Mouse (Mus musculus) urinary bladder, adult 2 months (tissue): ENCODE results near the gene Tpd52l2. TPM values are rescaled to one million over a fixed set of nuclear protein-coding genes. Genes with fewer than 3 reads are reported as not detected.

Experiments used
- DNase-seq: peaks from one replicate; pipeline ENCODE4 v3.0.0; 2022; ENCODE audit warnings: low spot score
- polyA plus RNA-seq: library from polyadenylated mRNA; depleted of rRNA; stranded (reverse); fragments of >200 nt; gene quantifications from 2 replicates; pipeline ENCODE4 v1.2.3, GENCODE M21; 2012; rRNA removed

The Tpd52l2 gene
- polyA plus RNA-seq, 1 experiment: 128 TPM

DNA sequence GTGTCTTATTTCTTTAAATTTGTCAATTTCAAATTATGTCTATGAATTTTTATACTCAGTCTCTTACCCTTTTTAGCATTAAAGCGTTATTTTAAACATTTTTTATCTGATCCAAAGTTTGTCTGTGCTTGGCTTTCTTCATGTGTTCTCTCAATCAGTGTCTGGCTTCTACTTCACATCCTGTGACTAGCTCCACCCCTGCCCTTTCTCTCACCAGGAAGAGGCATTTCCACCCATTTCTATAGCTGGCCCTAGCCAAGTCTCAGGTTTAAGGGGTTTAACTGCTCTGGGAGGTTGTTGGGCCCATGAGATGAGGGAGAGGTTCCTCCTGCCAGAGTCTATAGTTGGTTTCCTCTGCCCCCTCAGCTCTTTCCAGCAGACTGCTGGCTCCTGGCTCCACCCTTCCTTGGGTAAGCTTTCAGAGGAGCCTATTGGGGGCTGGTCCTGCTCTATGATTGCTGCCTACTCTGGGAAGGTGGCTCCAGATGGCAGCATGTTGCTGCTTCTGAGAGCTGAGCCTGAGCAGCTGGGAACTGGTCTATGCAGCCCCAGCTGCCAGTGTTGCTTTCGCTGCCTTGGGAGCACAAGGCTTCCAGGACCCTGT, 40.6 kb downstream of the Tpd52l2 start:
- DNase-seq: no peak

DNA sequence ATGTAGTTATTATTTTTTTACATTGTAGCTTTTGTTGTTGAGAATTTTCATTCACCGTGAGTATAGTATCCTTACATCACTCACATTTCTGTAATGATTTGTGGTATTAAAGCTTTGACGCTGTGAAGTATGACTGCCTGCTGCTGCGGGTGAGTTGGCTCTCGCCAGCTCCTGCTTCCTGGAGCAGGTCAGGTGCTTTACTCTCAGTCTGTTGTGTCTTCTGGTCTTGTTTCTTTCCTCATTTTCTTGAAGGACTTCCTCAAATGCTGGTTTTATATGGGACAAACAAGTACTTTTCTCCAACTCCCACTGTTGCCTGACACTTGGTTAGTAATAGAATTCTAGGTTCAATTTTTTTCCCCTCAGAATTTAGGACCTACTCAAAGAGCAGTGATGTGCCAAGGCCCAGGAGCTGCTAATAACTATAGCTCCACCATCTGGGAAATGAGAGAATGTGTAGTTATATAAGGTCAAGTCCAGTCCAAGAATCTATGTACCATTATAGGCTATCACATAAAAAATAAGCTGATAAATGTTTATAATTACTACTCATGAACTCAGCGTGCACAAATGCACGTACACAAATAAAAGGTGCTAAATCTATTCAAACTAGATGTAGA, 44.9 kb downstream of the Tpd52l2 start:
- no peak for DNase-seq

DNA sequence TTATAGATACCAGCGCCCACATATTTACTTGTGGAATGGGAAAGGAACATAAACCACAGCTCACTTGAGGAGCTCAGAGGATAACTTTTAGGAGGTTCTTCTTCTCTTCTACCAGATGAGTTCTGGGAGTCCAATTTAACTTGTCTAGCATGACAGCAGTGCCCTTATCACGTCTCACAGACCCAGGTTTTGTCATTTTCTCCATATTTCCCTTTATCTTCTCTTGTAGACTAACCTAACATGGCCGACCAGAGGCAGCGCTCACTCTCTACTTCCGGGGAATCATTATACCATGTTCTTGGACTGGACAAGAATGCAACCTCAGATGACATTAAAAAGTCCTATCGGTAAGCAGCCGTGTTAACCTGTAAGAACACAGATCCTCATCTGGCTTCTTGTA, 49.2 kb downstream of the Tpd52l2 start:
- no peak for DNase-seq

DNA sequence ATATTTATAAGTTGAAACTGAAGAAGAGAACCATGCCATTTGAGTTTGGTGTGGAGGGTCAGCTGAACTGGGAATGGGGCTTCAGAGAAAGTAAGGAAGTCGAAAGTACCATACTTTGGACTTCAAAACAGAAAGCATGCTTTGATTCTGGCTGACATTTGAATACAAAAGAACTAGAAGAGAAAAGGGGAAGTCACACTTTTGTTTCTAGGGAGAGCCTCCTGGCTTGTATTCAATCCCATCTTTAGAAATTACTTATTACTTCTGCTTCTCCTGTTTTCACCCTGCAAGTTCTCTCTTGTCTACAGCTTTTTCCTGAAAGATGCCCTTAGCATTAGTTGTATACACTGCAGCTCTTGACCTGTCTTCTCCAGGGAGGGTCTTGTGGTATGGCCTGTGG, 51.3 kb downstream of the Tpd52l2 start:
- DNase-seq: no peak

DNA sequence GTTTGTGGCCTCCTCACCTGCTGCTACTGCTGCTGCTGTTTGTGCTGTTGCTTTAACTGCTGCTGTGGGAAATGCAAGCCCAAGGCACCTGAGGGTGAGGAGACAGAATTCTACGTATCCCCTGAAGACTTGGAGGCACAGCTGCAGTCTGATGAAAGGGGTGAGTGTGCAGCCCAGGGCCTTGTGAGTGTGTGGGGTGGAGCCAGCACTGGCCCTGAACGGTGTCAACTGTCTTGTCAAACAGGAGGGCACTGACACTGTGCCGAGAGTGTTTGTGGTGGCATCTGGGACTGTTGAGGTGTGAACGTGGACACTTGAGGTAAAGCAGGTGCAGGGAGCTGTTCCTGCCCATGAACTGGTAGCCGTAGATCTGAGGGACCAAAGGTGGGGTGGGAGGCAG, 51.7 kb downstream of the Tpd52l2 start:
- no peak for DNase-seq

DNA sequence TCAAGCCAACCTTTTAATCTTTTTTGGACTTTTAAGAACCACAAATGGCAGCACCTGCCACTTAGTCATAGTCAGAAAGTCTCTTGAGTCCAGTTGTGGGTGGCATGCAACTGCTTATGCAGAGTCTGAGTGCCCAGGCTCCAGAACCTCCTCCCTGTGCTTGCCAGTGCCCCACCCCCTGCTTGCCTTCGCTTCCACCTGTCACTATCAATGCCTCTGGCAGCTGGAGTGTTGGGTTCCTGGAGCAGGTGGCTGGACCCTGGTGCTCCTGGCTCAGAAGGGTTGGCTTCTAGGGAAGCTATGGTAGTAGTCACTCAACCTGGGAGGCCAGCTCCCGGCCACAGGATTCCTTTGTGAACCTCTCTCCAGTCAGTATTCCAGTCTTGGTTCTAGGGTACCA, 53.3 kb downstream of the Tpd52l2 start:
- DNase-seq: no peak

DNA sequence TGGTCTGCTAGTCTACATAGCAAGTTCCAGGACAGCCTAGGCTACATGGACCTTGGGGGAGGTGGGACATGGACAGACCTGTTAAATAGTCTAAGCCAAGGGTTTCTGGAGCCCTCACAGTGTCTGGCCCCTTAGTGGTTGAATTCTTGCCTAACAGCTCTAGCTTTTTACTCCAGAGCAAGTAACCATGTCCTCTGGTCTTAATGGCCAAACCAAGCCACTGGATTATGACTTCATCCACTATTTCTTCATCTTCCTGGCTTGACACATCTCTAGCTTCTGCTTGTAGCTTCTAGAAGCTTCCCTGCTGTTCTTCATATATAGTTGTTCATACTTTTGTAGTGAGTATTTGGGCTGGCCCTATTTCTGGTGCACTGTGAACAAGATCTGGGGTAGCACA, 56.8 kb downstream of the Tpd52l2 start:
- DNase-seq: no peak

DNA sequence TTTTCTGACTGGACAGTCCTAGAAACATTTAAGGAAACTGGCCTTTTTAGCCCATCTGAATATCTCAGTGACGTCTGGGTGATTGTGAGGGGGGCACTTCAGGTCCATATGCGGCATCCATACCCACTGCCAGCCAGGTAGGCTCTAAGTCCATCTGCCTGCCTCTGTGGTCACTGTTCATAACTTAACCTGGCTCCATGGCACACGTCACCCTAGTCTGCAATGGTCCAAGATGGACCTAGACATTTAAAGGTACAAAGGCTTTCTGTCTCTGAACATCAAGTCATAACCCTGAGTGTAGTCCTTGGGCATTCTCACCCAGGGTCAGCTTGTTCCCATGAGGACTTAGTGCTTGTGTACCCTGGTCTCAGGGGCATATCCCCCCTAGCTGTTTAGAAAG, 70.4 kb downstream of the Tpd52l2 start:
- DNase-seq: no peak

Other genes starting within 250 kb of the Tpd52l2 start
- 18.1 and 21.0 TPM in 2 replicates for gene Gmeb2, start 209.1 kb upstream of the Tpd52l2 start, polyA plus RNA-seq
- 1.1 and 1.3 TPM in 2 replicates for gene Stmn3, start 182.6 kb upstream of the Tpd52l2 start, polyA plus RNA-seq
- 42.1 and 55.2 TPM in 2 replicates for gene Rtel1, start 177.4 kb upstream of the Tpd52l2 start, polyA plus RNA-seq
- 36.7 and 41.9 TPM in 2 replicates for gene Zgpat, start 132.2 kb upstream of the Tpd52l2 start, polyA plus RNA-seq
- 67.5 and 73.0 TPM in 2 replicates for gene Arfrp1, start 131.7 kb upstream of the Tpd52l2 start, polyA plus RNA-seq
- 26.6 and 36.3 TPM in 2 replicates for gene Lime1, start 117.1 kb upstream of the Tpd52l2 start, polyA plus RNA-seq
- 4.4 and 4.6 TPM in 2 replicates for gene Zbtb46, start 37.7 kb upstream of the Tpd52l2 start, polyA plus RNA-seq
- gene Abhd16b, start 3.9 kb upstream of the Tpd52l2 start, polyA plus RNA-seq: not detected in 2 replicates
- 51.2 and 52.7 TPM in 2 replicates for gene Dnajc5, start 23.3 kb downstream of the Tpd52l2 start, polyA plus RNA-seq
- 139 and 214 TPM in 2 replicates for gene Uckl1, start 87.8 kb downstream of the Tpd52l2 start, polyA plus RNA-seq
- 30.7 and 40.9 TPM in 2 replicates for gene Prpf6, start 94.7 kb downstream of the Tpd52l2 start, polyA plus RNA-seq
- 43.9 and 52.6 TPM in 2 replicates for gene Zfp512b, start 95.7 kb downstream of the Tpd52l2 start, polyA plus RNA-seq
- gene Samd10, start 102.1 kb downstream of the Tpd52l2 start, polyA plus RNA-seq: 14.7 and 20.2 TPM in 2 replicates
- 0.11 TPM in 1 of 2 replicates, not detected in the other for gene Gm29797, start 159.9 kb downstream of the Tpd52l2 start, polyA plus RNA-seq
- gene Sox18, start 174.5 kb downstream of the Tpd52l2 start, polyA plus RNA-seq: 20.0 and 27.2 TPM in 2 replicates
- gene Tcea2, start 183.2 kb downstream of the Tpd52l2 start, polyA plus RNA-seq: 27.8 and 38.0 TPM in 2 replicates
- 40.4 and 51.8 TPM in 2 replicates for gene Rgs19, start 196.8 kb downstream of the Tpd52l2 start, polyA plus RNA-seq
- gene Lkaaear1, start 201.3 kb downstream of the Tpd52l2 start, polyA plus RNA-seq: not detected in 2 replicates
- 0.18 and 0.24 TPM in 2 replicates for gene Oprl1, start 217.9 kb downstream of the Tpd52l2 start, polyA plus RNA-seq